Mouse (Mus musculus) E14TG2a.4 (cell line): ENCODE results near the gene Mcm2.

Experiments
- H3K27me3 ChIP-seq: 2 replicates; pipeline ENCODE4 v1.6.1; 2014; ENCODE audit warnings: low read length, control low read depth; ENCODE audit not compliant: insufficient read depth
- H3K36me3 ChIP-seq: 2 replicates; pipeline ENCODE4 v1.6.1; 2014; ENCODE audit warnings: low read length, control low read depth; ENCODE audit not compliant: insufficient read depth
- H3K4me1 ChIP-seq: replicated peaks from 2 replicates; pipeline ENCODE4 v1.6.1; 2014; ENCODE audit warnings: low read depth, low read length, control low read depth
- H3K4me3 ChIP-seq: replicated peaks from 2 replicates; pipeline ENCODE4 v1.5.1; 2014; ENCODE audit warnings: mild to moderate bottlenecking, low read length
- H3K9me3 ChIP-seq: 2 replicates; pipeline ENCODE4 v1.6.1; 2014; ENCODE audit warnings: low read length, control low read depth
- CTCF ChIP-seq: conservative IDR thresholded peaks from 2 replicates; pipeline ENCODE4 v1.5.1; 2014; ENCODE audit warnings: low read length
- NANOG ChIP-seq: IDR thresholded peaks from 2 replicates; pipeline ENCODE4 v1.6.1; 2014; ENCODE audit warnings: borderline replicate concordance, low read length, mixed read lengths
- POU5F1 ChIP-seq: IDR thresholded peaks from 2 replicates; pipeline ENCODE4 v1.6.1; 2014; ENCODE audit warnings: low read length, borderline replicate concordance

Mcm2 gene

GRCm38 (mm10) chr6:88898534-88899048 is at the start of gene Mcm2:
Gene Mcm2, minus strand, starts transcription at chr6:88898780.
- H3K9me3 ChIP-seq: no peaks in the 10 kb centered on the region
- no peaks in the 10 kb centered on the region for H3K27me3 ChIP-seq
- H3K4me1 ChIP-seq: peaks cover 70% of the 10 kb centered on the region
- peaks cover 38% of the 10 kb centered on the region for H3K36me3 ChIP-seq
- H3K4me3 ChIP-seq: peak within 1 kb of the TSS; percentile 98
- TF ChIP-seq CTCF (no peak), POU5F1 (no peak), NANOG (no peak)

GRCm38 (mm10) chr6:88947771-88948170 is 49.2 kb upstream of the Mcm2 start:
- no peaks in the 10 kb centered on the region for H3K36me3 ChIP-seq
- H3K4me1 ChIP-seq: peaks cover 4% of the 10 kb centered on the region; the same call in 1 of the 2 replicates
- no peak overlapping the region for H3K4me3 ChIP-seq
- no peaks in the 10 kb centered on the region for H3K27me3 ChIP-seq
- TF ChIP-seq NANOG: no peak
- no peak for TF ChIP-seq POU5F1
- TF ChIP-seq CTCF: no peak
- H3K9me3 ChIP-seq: no peaks in the 10 kb centered on the region

- Histone ChIP-seq H3K36me3 (no peaks in the 10 kb centered on the region), H3K4me1 (peaks cover 9% of the 10 kb centered on the region), H3K9me3 (no peaks in the 10 kb centered on the region), H3K4me3 (no peak overlapping the region), H3K27me3 (peaks cover 4% of the 10 kb centered on the region)
- TF ChIP-seq POU5F1 (no peak), CTCF (no peak), NANOG (no peak)
Measured at GRCm38 (mm10) chr6:88946442-88946841, 47.9 kb upstream of the Mcm2 start.

- Histone ChIP-seq H3K4me3 (no peak overlapping the region), H3K27me3 (peaks cover 18% of the 10 kb centered on the region), H3K36me3 (no peaks in the 10 kb centered on the region), H3K4me1 (peaks cover 18% of the 10 kb centered on the region), H3K9me3 (no peaks in the 10 kb centered on the region)
- TF ChIP-seq CTCF (no peak), POU5F1 (no peak), NANOG (no peak)
Measured at GRCm38 (mm10) chr6:88943666-88944065, 45.1 kb upstream of the Mcm2 start.

- H3K36me3 ChIP-seq: no peaks in the 10 kb centered on the region
- H3K9me3 ChIP-seq: no peaks in the 10 kb centered on the region
- TF ChIP-seq CTCF (no peak), POU5F1 (no peak), NANOG (no peak)
- H3K27me3 ChIP-seq: peaks cover 18% of the 10 kb centered on the region
- no peak overlapping the region for H3K4me3 ChIP-seq
- peaks cover 28% of the 10 kb centered on the region for H3K4me1 ChIP-seq
Measured at GRCm38 (mm10) chr6:88942595-88942994, 44.0 kb upstream of the Mcm2 start.

- Histone ChIP-seq H3K27me3 (peaks cover 18% of the 10 kb centered on the region), H3K36me3 (no peaks in the 10 kb centered on the region), H3K4me3 (no peak overlapping the region), H3K9me3 (no peaks in the 10 kb centered on the region), H3K4me1 (peaks cover 38% of the 10 kb centered on the region)
- TF ChIP-seq CTCF (no peak), POU5F1 (no peak), NANOG (no peak)
Measured at GRCm38 (mm10) chr6:88941628-88942027, 43.0 kb upstream of the Mcm2 start.

- Histone ChIP-seq H3K9me3 (no peaks in the 10 kb centered on the region), H3K27me3 (peaks cover 20% of the 10 kb centered on the region), H3K36me3 (no peaks in the 10 kb centered on the region), H3K4me3 (no peak overlapping the region), H3K4me1 (peaks cover 40% of the 10 kb centered on the region)
- TF ChIP-seq CTCF (no peak), NANOG (no peak), POU5F1 (no peak)
Measured at GRCm38 (mm10) chr6:88940090-88940916, 41.7 kb upstream of the Mcm2 start.

GRCm38 (mm10) chr6:88939281-88940089 is 40.9 kb upstream of the Mcm2 start:
- TF ChIP-seq POU5F1: no peak
- TF ChIP-seq NANOG: no peak
- TF ChIP-seq CTCF: no peak
- Histone ChIP-seq H3K4me1 (peaks cover 47% of the 10 kb centered on the region), H3K36me3 (no peaks in the 10 kb centered on the region), H3K4me3 (no peak overlapping the region), H3K27me3 (peaks cover 29% of the 10 kb centered on the region), H3K9me3 (no peaks in the 10 kb centered on the region)
